Mouse (Mus musculus) NIH3T3 (cell line): ENCODE measurements around the gene Tmem106b.

Experiments used
- DNase-seq: peaks from one replicate; pipeline ENCODE4 v3.0.0-alpha.2; 2012; ENCODE audit warnings: low read depth

Tmem106b gene

DNA sequence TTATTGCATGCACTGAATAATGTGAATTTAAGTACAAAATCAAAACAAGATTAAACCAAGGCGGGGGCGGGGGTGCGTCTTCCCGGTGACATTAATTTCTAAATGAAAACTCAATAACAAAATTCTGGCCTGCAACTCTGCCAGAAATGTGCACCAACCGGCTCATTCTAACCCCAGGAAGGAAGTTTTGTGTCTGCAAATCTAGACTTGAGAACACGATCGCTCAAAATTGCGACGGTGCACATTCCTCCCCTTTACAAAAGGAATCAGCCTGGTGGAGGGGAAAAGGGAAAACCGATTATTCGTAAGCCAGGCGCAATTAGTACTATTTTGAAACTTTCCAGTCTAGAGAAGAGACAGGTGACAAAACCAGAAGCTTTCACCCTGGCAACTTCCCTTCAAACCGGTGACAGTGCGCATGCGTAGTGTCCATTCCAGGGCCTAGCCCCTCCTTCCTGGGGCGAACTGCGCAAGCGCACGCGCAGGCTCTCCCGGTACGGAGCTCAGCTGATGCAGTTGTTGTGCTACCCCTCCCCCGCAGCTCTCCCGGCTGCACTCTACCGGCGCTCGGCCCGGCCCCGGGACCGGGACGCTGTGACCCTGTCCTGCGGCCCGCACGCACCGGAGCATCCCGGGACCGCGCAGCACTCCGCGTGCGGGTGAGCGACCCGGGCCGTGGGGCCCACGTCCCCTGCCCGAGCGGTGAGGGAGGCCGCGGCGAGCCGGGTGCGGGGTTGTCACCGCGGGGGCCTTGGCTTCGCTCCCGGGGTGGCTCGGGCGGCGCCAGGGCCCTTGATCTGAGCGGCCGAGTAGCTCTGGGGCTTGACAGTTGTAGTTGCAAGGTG, at the start of gene Tmem106b:
Tmem106b (plus strand) TSS at position 458 of the 845 bp plus-strand sequence.
- peak; percentile 99 for DNase-seq

DNA sequence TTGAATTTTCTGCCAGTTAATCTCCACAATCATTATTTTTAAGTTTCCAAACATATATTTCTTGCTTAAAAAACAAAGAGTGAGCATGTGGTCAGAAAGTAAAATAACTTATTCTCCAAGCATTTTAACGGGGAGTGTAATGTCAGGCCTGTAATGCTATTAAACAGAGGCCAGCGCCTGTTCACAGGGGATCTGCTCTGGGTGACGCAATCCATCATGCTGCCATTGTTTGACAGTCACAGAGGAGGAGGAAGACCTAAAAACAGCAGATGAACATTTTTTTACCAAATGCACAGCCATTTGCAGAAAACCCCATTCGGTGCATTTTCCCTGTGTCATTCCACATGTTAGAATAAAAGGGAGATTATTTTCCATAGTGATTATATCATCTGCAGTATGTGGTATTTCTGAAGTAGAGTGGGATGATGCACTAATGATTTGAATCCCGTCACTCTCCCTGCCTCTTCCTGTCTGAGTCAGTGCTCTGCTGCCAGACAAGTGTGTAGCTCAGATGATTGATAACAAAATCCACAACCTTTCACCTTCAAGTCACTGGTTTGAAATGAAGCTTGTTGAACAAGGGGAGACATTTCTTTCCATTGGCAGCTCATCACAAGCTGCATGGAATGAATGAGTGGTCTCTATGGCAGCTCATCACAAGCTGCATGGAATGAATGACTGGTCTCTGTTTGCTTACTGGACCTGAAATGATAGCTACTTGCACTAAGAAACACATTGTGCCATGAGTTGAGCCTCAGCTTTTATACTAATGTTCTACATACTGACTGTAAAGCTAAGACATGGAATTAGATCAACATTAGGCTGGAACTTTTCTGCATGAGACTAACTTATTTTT, 48.1 kb upstream of the Tmem106b start:
- peak; percentile 77 for DNase-seq

DNA sequence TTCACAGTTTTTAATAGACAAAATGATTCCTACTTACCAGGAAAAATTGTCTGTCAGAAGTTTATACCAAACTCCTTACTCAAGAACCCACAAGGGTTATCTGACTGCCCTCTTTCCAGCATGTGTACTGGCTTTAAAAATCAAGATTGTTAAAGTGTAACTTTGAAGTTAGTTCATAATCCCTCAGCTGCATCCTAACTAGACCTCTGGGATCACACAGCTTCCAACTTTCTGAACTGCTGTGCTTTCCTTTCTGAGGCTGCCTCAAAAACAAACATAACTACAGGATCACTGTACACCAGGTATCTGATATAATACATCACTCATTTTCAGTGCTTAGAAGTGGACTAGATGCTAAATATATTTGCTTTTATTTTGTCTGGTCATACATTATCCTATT, 39.0 kb upstream of the Tmem106b start:
- DNase-seq: no peak

DNA sequence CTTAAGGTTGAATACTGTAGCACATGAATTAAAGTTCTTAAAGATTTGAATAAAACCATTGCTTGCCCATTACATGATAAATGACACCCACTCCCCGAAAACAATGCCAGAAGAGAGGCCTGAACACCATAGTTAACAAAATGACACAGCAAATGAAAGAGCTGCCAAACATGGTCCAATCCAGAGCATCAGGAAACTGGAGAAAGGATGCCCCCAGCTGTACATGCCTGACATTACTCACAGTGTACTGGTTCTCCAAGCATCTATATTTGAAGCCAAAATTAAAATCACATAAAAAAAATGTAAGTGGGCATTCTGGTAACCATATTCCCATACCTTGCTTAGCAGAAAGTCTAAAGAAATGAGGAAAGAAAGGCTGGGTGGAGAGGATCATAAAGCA, 38.6 kb upstream of the Tmem106b start:
- DNase-seq: peak; percentile 84

DNA sequence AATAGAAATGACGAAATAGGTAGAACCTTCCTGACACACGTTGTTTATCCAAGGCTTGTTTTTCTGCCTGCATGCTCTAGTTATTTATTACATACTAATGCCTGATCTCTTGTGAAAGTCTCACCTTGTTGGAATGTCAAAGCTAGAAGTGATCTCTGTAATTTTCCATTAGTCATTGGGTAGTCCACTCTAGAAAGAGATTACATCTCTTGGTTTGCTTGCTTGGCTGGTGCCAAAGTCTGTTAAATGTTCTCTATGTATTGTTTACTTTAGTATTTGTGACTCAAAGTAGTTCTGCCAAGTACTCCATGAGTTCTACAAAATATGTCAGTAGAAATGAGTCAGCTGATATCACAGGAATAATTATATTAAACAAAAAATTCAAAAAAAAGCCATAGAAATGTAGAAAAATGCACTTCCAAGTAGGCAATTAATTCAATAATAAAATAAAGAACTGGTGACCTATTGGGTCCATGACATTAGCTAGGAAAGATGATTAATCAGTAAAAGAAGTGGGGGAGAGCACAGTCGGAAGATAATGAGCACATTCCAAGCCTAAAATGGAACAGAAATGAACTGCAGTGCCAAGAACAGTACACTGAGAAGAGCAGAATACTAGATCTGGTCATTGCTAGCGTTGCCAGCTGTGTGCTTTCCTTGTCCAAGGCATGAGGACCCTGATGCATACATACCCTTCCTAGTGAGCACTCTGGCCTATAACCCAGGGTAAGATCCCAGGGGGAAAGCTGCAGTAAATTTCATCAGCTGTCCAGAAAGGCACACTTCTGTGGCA, 17.0 kb upstream of the Tmem106b start:
- DNase-seq: peak; percentile 86

DNA sequence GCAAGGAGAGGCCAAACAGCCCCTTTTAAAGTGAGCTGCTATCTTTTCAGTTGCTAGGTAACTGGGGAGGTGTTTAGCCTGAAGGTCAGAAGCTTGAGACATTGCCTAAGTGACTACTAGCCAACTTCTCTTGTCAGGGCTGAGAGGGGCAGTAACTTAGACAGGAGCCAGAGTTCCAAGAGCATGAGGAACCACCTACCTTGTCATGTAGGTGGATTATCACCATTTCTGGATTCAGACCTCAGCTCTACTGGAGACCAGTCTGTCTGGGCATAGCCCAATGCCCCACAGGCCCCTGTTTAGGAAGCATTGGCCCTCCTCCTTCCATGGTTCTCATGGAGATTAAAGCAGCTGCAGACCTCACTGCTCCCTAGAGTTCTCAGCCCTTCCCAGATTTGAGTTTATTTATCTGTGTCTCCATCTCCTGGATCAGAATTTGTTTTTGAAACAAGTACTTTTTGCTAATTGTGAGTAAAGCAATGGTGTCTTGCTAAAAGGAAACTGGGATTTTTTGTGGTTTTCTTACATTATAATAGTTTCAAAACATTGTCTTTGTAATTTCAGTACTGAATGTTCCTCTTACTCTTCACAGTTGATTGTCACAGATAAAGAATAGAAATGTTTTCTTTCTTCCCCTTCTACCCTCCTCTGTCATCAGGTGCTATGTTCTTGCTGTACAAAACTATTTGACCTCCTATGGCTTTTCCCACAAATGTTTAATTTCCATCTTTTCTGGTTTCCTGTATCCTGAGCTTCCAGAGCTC, 8.1 kb upstream of the Tmem106b start:
- no peak for DNase-seq

- DNase-seq: peak; percentile 21
Observed at GRCm38 (mm10) chr6:13062063-13062462, 7.5 kb upstream of the Tmem106b start.

- DNase-seq: no peak
Observed at GRCm38 (mm10) chr6:13062691-13063255, 6.8 kb upstream of the Tmem106b start.

DNA sequence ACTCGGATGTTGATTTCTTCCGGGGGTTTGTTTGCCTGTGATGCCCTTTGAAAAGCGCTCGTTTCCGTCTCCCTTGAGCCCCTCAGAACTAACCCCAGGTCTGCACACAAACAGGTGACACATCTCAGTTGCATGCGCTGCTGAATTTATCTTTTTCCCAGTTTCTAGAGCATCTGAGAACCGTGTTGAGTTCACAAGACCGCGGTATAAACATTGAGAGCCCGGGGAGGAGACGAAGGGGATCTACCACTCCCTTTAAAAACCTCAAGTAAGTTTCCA, 527 bp downstream of the Tmem106b start:
- no peak for DNase-seq

DNA sequence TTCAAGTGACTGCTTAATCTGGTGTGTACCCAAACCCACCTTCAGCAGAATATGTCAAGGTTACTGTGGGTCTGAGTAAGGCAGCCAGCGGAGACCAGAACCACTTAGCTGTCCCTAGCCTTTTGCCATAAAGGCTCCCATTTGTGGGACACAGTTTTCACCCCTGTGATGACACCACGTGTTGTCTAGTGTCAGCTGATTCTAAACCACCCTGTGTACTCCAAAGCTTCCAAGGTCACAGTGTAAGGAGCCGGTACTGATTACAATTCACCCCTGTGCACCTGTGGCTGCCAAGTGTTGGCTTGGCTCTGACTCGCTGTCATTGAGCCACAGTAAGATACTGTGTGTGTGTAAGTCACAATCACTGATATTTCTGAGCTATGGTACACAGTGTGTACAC, 926 bp downstream of the Tmem106b start:
- DNase-seq: peak; percentile 30

DNA sequence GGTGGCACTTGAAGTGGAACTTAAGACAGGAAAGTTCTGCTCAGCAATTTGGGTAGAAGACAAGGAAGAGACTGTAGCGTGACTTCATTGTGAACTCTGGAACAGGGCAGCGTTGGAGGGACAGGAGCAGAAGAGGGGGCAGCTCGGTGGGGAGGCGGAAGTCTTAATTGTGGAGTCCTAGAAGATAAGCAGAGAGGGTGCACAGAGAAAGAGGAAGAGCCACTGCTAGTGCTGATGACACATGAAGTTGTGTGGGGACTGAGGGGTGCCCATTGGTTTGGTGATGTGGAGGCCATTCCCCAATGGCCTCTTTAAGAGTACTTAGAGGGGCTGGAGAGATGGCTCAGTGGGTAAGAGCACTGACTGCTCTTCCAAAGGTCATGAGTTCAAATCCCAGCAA, 3.5 kb downstream of the Tmem106b start:
- DNase-seq: no peak

DNA sequence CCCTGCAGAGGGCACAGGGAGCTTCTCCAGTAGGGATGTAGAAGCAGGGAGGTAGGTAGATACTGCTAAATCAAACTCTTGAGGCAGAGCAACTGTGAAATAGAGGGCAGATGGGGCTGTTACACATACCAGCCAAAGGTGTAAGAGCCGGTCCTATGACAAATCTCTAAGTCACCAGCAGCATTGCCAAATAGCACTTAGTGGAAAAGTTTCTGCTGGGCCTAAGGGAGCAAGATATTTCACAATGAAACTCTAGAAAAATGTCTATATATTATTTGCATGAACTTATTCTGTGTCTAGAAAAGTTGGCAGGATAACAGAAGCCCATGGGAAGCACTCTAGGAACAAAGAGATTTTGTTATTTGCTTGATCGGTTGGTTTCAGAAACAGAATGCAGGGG, 4.3 kb downstream of the Tmem106b start:
- DNase-seq: peak; percentile 75

DNA sequence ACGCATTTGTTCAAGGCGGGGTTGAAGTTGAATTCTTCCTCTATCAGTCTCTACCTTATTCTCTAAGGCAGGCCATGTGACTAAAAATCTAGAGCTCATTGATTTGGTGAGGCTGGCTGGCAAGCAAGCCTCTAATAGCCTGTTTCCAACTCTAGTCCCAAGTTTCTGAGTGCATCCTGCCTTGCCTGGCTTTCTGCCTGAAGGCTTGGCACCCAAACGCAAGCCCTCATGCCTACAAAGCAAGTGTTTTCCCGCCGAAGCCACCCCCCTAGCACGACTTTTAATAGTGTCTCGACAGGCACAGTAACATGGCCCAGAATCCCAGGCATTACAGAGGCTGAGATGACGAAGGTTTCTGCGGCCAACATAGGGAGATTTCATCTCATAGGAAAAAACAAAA, 13.3 kb downstream of the Tmem106b start:
- DNase-seq: no peak

- no peak for DNase-seq
Observed at GRCm38 (mm10) chr6:13096656-13097435, 27.3 kb downstream of the Tmem106b start.

- no peak for DNase-seq
Observed at GRCm38 (mm10) chr6:13100137-13100536, 30.6 kb downstream of the Tmem106b start.

DNA sequence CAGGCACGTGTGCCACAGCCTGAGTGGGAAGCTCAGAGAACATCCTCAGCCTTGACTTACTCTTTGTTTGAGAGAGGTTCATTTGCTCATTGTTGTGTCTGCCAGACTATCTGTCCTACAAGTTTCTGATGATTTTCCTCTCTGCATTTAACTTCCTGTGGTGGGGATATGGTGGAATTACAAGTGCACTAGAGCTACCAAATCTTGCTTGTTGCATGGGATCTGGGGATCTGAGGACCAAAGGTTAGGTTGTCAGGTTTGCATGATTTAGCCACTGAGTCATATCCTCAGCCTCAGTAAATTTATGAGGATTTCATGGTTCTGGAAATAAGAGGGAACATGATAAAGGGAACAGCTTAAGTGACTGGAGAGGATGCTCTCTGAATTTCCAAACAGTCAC, 39.1 kb downstream of the Tmem106b start:
- no peak for DNase-seq

DNA sequence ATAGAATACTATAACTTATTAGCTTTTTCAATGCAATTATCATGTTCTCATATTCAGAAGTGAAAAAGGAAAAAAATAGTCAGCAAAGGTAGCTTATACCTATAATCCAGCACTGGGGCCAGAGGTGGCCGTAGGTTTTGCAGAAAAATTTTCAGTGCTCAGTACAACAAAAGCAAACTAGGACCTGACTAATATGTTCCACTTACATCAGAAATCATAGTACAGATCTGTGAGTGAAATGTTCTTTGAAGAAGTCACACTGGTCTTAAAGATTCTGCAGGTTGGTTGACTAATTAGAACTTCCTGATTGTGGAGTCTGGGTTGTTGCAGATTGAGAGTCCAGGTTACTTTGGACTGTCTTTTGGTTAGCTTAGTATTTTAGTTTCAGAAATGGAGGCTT, 67.7 kb downstream of the Tmem106b start:
- DNase-seq: no peak
